Comparison of ENCODE assay signal across 11 mouse cellular contexts in the genomic region with DNA sequence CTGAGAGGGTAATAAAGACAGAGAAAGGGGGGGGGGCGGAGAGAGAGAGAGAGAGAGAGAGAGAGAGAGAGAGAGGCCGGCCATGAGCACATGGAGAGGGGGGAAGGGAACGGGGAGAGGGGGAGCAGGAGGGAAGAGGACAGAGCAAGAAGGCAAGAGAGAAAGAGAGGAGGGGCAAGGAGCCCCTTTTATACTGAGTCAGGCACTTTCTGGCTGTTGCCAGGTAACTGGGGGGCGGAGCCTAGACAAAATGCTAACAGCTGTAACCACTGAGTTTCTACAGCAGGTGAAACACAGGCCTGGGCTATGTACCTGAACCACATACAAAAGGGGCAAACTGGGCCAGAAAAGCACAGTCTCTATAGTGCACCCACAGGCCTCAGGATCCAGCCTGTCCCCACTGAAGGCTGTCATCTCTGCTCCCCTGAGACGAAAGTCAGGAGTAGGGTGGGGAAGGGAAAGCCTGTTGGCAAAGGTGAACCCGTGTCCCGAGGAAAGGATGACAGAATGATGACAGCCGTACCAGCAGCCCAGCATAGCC. TPM values are rescaled to one million over a fixed set of nuclear protein-coding genes. Genes with fewer than 3 reads are reported as not detected.
DNase-seq lines count a peak whose midpoint lies in the region; ATAC-seq lines count a peak whose summit lies in the region.
"Had no signal": no experiment of that assay in that cellular context is flagged by ENCODE, and none has a peak within 500 bp of the region (broad histone marks: within the 10 kb centered on the region; RNA-seq: fewer than 3 reads in every experiment).

No protein-coding gene starts in this region.

- peaks cover 11% of the 10 kb centered on the region; the same call in 1 of the 2 replicates for H3K4me1 ChIP-seq in intestine, embryonic 14.5 days (replicated peaks; ENCODE audit: control insufficient read depth, insufficient read depth, low read length)
- H3K4me1 ChIP-seq in intestine, embryonic 16.5 days (ENCODE audit: control insufficient read depth, insufficient read depth, low read length): peaks cover 12% of the 10 kb centered on the region
- H3K4me1 ChIP-seq in embryonic facial prominence, embryonic 12.5 days: peaks cover 13% of the 10 kb centered on the region

- DNase-seq in intestine, embryonic 14.5 days (ENCODE audit: low spot score): no peak
- peak; percentile 34 for DNase-seq in 3T3-L1 (ENCODE audit: low read depth, low spot score)
- peak; percentile 52 to 63 for DNase-seq in kidney, postnatal 4 days
- no peak for DNase-seq in adrenal gland, adult 2 months
- no peak for DNase-seq in left cerebral cortex, adult 18-20 months (ENCODE audit: low spot score in 2 of 2)
- no peak for DNase-seq in lung, postnatal 10 days
- DNase-seq: gastrocnemius, postnatal 25 days; heart, postnatal 14 days had no signal

- H3K27ac ChIP-seq in intestine, embryonic 14.5 days (ENCODE audit: low read depth): no peak overlapping the region
- H3K27ac ChIP-seq in intestine, embryonic 16.5 days (ENCODE audit: low read length): no peak overlapping the region
- H3K27ac ChIP-seq in embryonic facial prominence, embryonic 12.5 days: no peak overlapping the region

- H3K9ac ChIP-seq in intestine, embryonic 14.5 days (ENCODE audit: low read length): no peak overlapping the region
- no peak overlapping the region for H3K9ac ChIP-seq in intestine, embryonic 16.5 days (ENCODE audit: low read depth, low read length)
- H3K9ac ChIP-seq in embryonic facial prominence, embryonic 12.5 days: no peak overlapping the region

- peak; percentile 32; the same call in 1 of the 2 replicates for ATAC-seq in intestine, embryonic 14.5 days (replicated peaks; ENCODE audit: low FRiP score, low TSS enrichment, low read depth)
- ATAC-seq in intestine, embryonic 16.5 days: no peak
- 0 out of 2 replicates have a peak, but pooled peaks have one; percentile 62 for ATAC-seq in embryonic facial prominence, embryonic 12.5 days (ENCODE audit: insufficient number of reproducible peaks, insufficient read depth, low FRiP score, low TSS enrichment)

- WGBS in intestine, embryonic 14.5 days: 51% methylated on average over 7 of the region's 8 CpGs
- 52% methylated on average over 7 of the region's 8 CpGs for WGBS in intestine, embryonic 16.5 days
- 62% methylated on average over 7 of the region's 8 CpGs for WGBS in embryonic facial prominence, embryonic 12.5 days

- peaks cover 23% of the 10 kb centered on the region for H3K36me3 ChIP-seq in intestine, embryonic 14.5 days (ENCODE audit: control insufficient read depth, insufficient read depth, low read length)
- peaks cover 6% of the 10 kb centered on the region for H3K36me3 ChIP-seq in intestine, embryonic 16.5 days (ENCODE audit: control insufficient read depth, insufficient read depth, low read length)
- 0 out of 2 replicates have a peak, but pooled peaks cover 7% of the 10 kb centered on the region for H3K36me3 ChIP-seq in embryonic facial prominence, embryonic 12.5 days

- no peak overlapping the region for H3K4me2 ChIP-seq in intestine, embryonic 14.5 days (ENCODE audit: low read length)
- H3K4me2 ChIP-seq in intestine, embryonic 16.5 days (ENCODE audit: low read depth, low read length): no peak overlapping the region
- H3K4me2 ChIP-seq in embryonic facial prominence, embryonic 12.5 days (replicated peaks): no peak overlapping the region

- no peak overlapping the region for H3K4me3 ChIP-seq in intestine, embryonic 14.5 days (ENCODE audit: low read depth, low read length)
- no peak overlapping the region for H3K4me3 ChIP-seq in intestine, embryonic 16.5 days (ENCODE audit: low read length)
- no peak overlapping the region for H3K4me3 ChIP-seq in embryonic facial prominence, embryonic 12.5 days

- H3K27me3 ChIP-seq in intestine, embryonic 14.5 days (replicated peaks; ENCODE audit: control insufficient read depth, insufficient read depth, low read length): no peaks in the 10 kb centered on the region
- no peaks in the 10 kb centered on the region for H3K27me3 ChIP-seq in intestine, embryonic 16.5 days (replicated peaks; ENCODE audit: control insufficient read depth, insufficient read depth, low read length)
- H3K27me3 ChIP-seq in embryonic facial prominence, embryonic 12.5 days: no peaks in the 10 kb centered on the region

- H3K9me3 ChIP-seq in intestine, embryonic 14.5 days (ENCODE audit: control insufficient read depth, low read length): no peaks in the 10 kb centered on the region
- no peaks in the 10 kb centered on the region for H3K9me3 ChIP-seq in intestine, embryonic 16.5 days (ENCODE audit: control insufficient read depth, low read length)
- no peaks in the 10 kb centered on the region for H3K9me3 ChIP-seq in embryonic facial prominence, embryonic 12.5 days

RNA-seq across cellular contexts. Expression of a gene that starts 45.3 kb away (rescaled TPM):
- 3.3 and 3.4 TPM in 2 replicates for polyA plus RNA-seq in intestine, embryonic 14.5 days (2014; fragmentation: Nextera tagmentation; extraction: Ambion mirVana)
- 3.9 and 4.2 TPM in 2 replicates for polyA plus RNA-seq in intestine, embryonic 16.5 days (2015; fragmentation: Nextera tagmentation; extraction: Ambion mirVana)
- 1.3 TPM in 2 replicates for polyA plus RNA-seq in embryonic facial prominence, embryonic 12.5 days (2016; fragmentation: Nextera tagmentation; extraction: Ambion mirVana)
- total RNA-seq in adrenal gland, adult 2 months (2021): 10 to 100 TPM in 1 of 2 experiments, 1 to 10 TPM in 1; 8.3 to 14.2 TPM
- polyA plus RNA-seq in adrenal gland, adult 2 months (2012; rRNA removed): 8.8 and 22.2 TPM in 2 replicates
- 1 to 10 TPM; 5.1 TPM for total RNA-seq in left cerebral cortex, adult 18-20 months (2021)
- total RNA-seq: megakaryocyte-erythroid progenitor cell, adult 5-6 weeks had no signal

RNA-seq across cellular contexts. Expression of a gene that starts 53.2 kb away (rescaled TPM):
- 53.5 and 54.6 TPM in 2 replicates for polyA plus RNA-seq in intestine, embryonic 14.5 days (2014; fragmentation: Nextera tagmentation; extraction: Ambion mirVana)
- 77.9 and 86.6 TPM in 2 replicates for polyA plus RNA-seq in intestine, embryonic 16.5 days (2015; fragmentation: Nextera tagmentation; extraction: Ambion mirVana)
- 43.2 and 43.3 TPM in 2 replicates for polyA plus RNA-seq in embryonic facial prominence, embryonic 12.5 days (2016; fragmentation: Nextera tagmentation; extraction: Ambion mirVana)
- 10 to 100 TPM; 23.6 to 32.4 TPM for total RNA-seq in adrenal gland, adult 2 months (2021)
- polyA plus RNA-seq in adrenal gland, adult 2 months (2012; rRNA removed): 13.0 and 14.7 TPM in 2 replicates
- 10 to 100 TPM; 21.6 to 23.0 TPM for total RNA-seq in left cerebral cortex, adult 18-20 months (2021)

Comparison
In these comparisons a context has a peak if more than half of its experiments do, and no peak if none do; other contexts are left out.
1. DNase-seq: peak in 3T3-L1 (single experiment) and kidney, postnatal 4 days (2 of 2); none in intestine, embryonic 14.5 days (single experiment), adrenal gland, adult 2 months (single experiment), left cerebral cortex, adult 18-20 months (0 of 2) and lung, postnatal 10 days (single experiment).